In genomic region chr1:153653674-153654073, GRCm38 (mm10) we compare ENCODE assay signal across 11 mouse cellular contexts. TPM values are rescaled to one million over a fixed set of nuclear protein-coding genes. Genes with fewer than 3 reads are reported as not detected.
DNase-seq lines count a peak whose midpoint lies in the region; ATAC-seq and TF ChIP-seq lines count a peak whose summit lies in the region.
"Had no signal": no experiment of that assay in that cellular context is flagged by ENCODE, and none has a peak within 500 bp of the region (broad histone marks: within the 10 kb centered on the region; RNA-seq: fewer than 3 reads in every experiment).

No protein-coding gene starts in this region.

- TF ChIP-seq EP300 in heart, adult 2 months (IDR thresholded peaks at IDR 0.05; ENCODE audit: insufficient read depth, low read depth, low read length), result no peak

- H3K4me2 ChIP-seq in heart, embryonic 14.5 days (ENCODE audit: low read length), result peak overlapping the region; percentile 71
- H3K4me2 ChIP-seq in forebrain, postnatal 0 days (ENCODE audit: low read depth), result peak overlapping the region; percentile 78
- H3K4me2 ChIP-seq in midbrain, embryonic 13.5 days (replicated peaks), result peak overlapping the region; percentile 73

- no peaks in the 10 kb centered on the region for H3K9me3 ChIP-seq in heart, embryonic 14.5 days (ENCODE audit: control insufficient read depth, low read length)
- H3K9me3 ChIP-seq in forebrain, postnatal 0 days (ENCODE audit: low read length), result no peaks in the 10 kb centered on the region
- no peaks in the 10 kb centered on the region for H3K9me3 ChIP-seq in midbrain, embryonic 13.5 days

- peak overlapping the region; percentile 35 for H3K9ac ChIP-seq in heart, embryonic 14.5 days (ENCODE audit: low read length)
- H3K9ac ChIP-seq in heart, adult 2 months (ENCODE audit: low read depth, low read length), result no peak overlapping the region
- peak overlapping the region; percentile 56; the same call in 1 of the 2 replicates for H3K9ac ChIP-seq in forebrain, postnatal 0 days
- peak overlapping the region; percentile 78 for H3K9ac ChIP-seq in midbrain, embryonic 13.5 days (replicated peaks)

- H3K79me2 ChIP-seq in heart, adult 2 months (replicated peaks; ENCODE audit: control insufficient read depth, insufficient read depth, low read length), result no peaks in the 10 kb centered on the region

- intact Hi-C loops in heart, adult 2 months (cut with DNase I), result no loop called here
- intact Hi-C loops in left cerebral cortex, postnatal 36 days (cut with DNase I), result no loop called here

- no peak for ATAC-seq in heart, embryonic 14.5 days (ENCODE audit: insufficient number of reproducible peaks, insufficient read depth, low FRiP score, low read depth)
- no peak for ATAC-seq in forebrain, postnatal 0 days
- no peak for ATAC-seq in midbrain, embryonic 13.5 days

- peaks cover 11% of the 10 kb centered on the region in 2 experiments for H3K4me1 ChIP-seq in heart, embryonic 14.5 days (ENCODE audit: control insufficient read depth in 2 of 2, insufficient read depth in 2 of 2, low read length in 2 of 2)
- H3K4me1 ChIP-seq in heart, adult 2 months (ENCODE audit: control insufficient read depth, insufficient read depth, low read length), result no peaks in the 10 kb centered on the region
- H3K4me1 ChIP-seq in cortical plate, adult 2 months (ENCODE audit: control insufficient read depth, insufficient read depth, low read length), result peaks cover 1% of the 10 kb centered on the region; the same call in 1 of the 2 replicates
- H3K4me1 ChIP-seq in forebrain, postnatal 0 days (ENCODE audit: insufficient read depth), result 0 out of 2 replicates have a peak, but pooled peaks cover 13% of the 10 kb centered on the region
- H3K4me1 ChIP-seq in midbrain, embryonic 13.5 days (replicated peaks), result peaks cover 59% of the 10 kb centered on the region

- no peak for TF ChIP-seq CTCF in heart, adult 2 months (IDR thresholded peaks at IDR 0.05)
- no peak for TF ChIP-seq CTCF in cortical plate, adult 2 months (IDR thresholded peaks at IDR 0.05; ENCODE audit: extremely low read depth, insufficient read depth, low read length)
- TF ChIP-seq CTCF in forebrain, postnatal 0 days (IDR thresholded peaks at IDR 0.05; ENCODE audit: low read depth), result no peak

- no peak for DNase-seq in heart, adult 2 months
- DNase-seq in forebrain, postnatal 0 days, result no peak
- no peak for DNase-seq in left cerebral cortex, postnatal 36 days (ENCODE audit: low spot score in 2 of 2)
- DNase-seq in left cerebral cortex, adult 18-20 months (ENCODE audit: low spot score in 2 of 2), result no peak
- no peak for DNase-seq in frontal cortex, adult 2 months (ENCODE audit: extremely low spot score in 1 of 2, low spot score in 1 of 2)
- DNase-seq: adrenal gland, postnatal 25 days; right cerebral cortex, postnatal 14 days had no signal

- WGBS in heart, embryonic 14.5 days, result 8% methylated on average over 5 of the region's 5 CpGs
- 25% methylated on average over 5 of the region's 5 CpGs for WGBS in heart, adult 2 months
- 11% methylated on average over 5 of the region's 5 CpGs for WGBS in forebrain, postnatal 0 days
- 5% methylated on average over 5 of the region's 5 CpGs for WGBS in midbrain, embryonic 13.5 days

- no peaks in the 10 kb centered on the region for H3K36me3 ChIP-seq in heart, embryonic 14.5 days (ENCODE audit: control insufficient read depth, insufficient read depth, low read length)
- H3K36me3 ChIP-seq in heart, adult 2 months (ENCODE audit: control insufficient read depth, insufficient read depth, low read length), result no peaks in the 10 kb centered on the region
- no peaks in the 10 kb centered on the region for H3K36me3 ChIP-seq in forebrain, postnatal 0 days (ENCODE audit: insufficient read depth)
- H3K36me3 ChIP-seq in midbrain, embryonic 13.5 days, result no peaks in the 10 kb centered on the region

- peak overlapping the region; percentile 34 to 39; a peak in 2 of 4 replicates for H3K4me3 ChIP-seq in heart, embryonic 14.5 days (ENCODE audit: control insufficient read depth in 1 of 2, insufficient read depth in 1 of 2, low read depth in 1 of 2, low read length in 2 of 2)
- H3K4me3 ChIP-seq in heart, adult 2 months, result no peak overlapping the region
- peak overlapping the region; percentile 68 for H3K4me3 ChIP-seq in cortical plate, adult 2 months (ENCODE audit: insufficient read depth, low read length)
- peak overlapping the region; percentile 44 for H3K4me3 ChIP-seq in forebrain, postnatal 0 days (ENCODE audit: low read depth, low read length)
- H3K4me3 ChIP-seq in midbrain, embryonic 13.5 days (replicated peaks), result peak overlapping the region; percentile 53

- H3K27me3 ChIP-seq in heart, embryonic 14.5 days (ENCODE audit: control insufficient read depth, insufficient read depth, low read length), result peaks cover 25% of the 10 kb centered on the region
- 0 out of 2 replicates have a peak, but pooled peaks cover 5% of the 10 kb centered on the region for H3K27me3 ChIP-seq in heart, adult 2 months (ENCODE audit: control insufficient read depth, insufficient read depth, low read length)
- no peaks in the 10 kb centered on the region for H3K27me3 ChIP-seq in forebrain, postnatal 0 days (ENCODE audit: insufficient read depth, low read length)
- no peaks in the 10 kb centered on the region for H3K27me3 ChIP-seq in midbrain, embryonic 13.5 days
- H3K27me3 ChIP-seq: CH12.LX had no signal

- no peak for TF ChIP-seq POLR2A in heart, adult 2 months (IDR thresholded peaks at IDR 0.05; ENCODE audit: insufficient read depth, low read depth, low read length)
- TF ChIP-seq POLR2A in cortical plate, adult 2 months (IDR thresholded peaks at IDR 0.05; ENCODE audit: extremely low read depth, insufficient read depth, low read length), result no peak

- H3K27ac ChIP-seq in heart, embryonic 14.5 days (replicated peaks in 1 of 2; ENCODE audit: control insufficient read depth in 1 of 2, insufficient read depth in 1 of 2, low read depth in 2 of 2, low read length in 2 of 2), result no peak overlapping the region
- H3K27ac ChIP-seq in heart, adult 2 months, result no peak overlapping the region
- peak overlapping the region; percentile 78; the same call in 1 of the 2 replicates for H3K27ac ChIP-seq in cortical plate, adult 2 months (ENCODE audit: insufficient read depth, low read length)
- H3K27ac ChIP-seq in forebrain, postnatal 0 days (ENCODE audit: low read depth, low read length), result peak overlapping the region; percentile 62
- peak overlapping the region; percentile 87 for H3K27ac ChIP-seq in midbrain, embryonic 13.5 days

RNA-seq across cellular contexts. Expression of gene Rgs8, which starts 0.8 kb away (rescaled TPM):
- 0.08 and 0.58 TPM in 2 replicates for polyA plus RNA-seq in heart, embryonic 14.5 days (2014; fragmentation: Nextera tagmentation; extraction: Ambion mirVana)
- not detected for total RNA-seq in heart, adult 2 months (2021)
- polyA plus RNA-seq in heart, adult 2 months (2012; rRNA removed), result 0.06 TPM in 2 replicates
- 43.2 and 47.3 TPM in 2 replicates for polyA plus RNA-seq in cortical plate, adult 2 months (2012; rRNA removed)
- total RNA-seq in forebrain, postnatal 0 days (2014; rRNA removed), result 19.3 and 22.7 TPM in 2 replicates
- 12.0 and 16.6 TPM in 2 replicates for polyA plus RNA-seq in forebrain, postnatal 0 days (2015; fragmentation: Nextera tagmentation; extraction: Ambion mirVana)
- 32.4 and 33.6 TPM in 2 replicates for polyA plus RNA-seq in midbrain, embryonic 13.5 days (2015; fragmentation: Nextera tagmentation; extraction: Ambion mirVana)
- total RNA-seq in left cerebral cortex, postnatal 36 days (2021), result 10 to 100 TPM; 61.6 to 65.5 TPM
- total RNA-seq in left cerebral cortex, adult 18-20 months (2021), result 10 to 100 TPM; 60.4 to 61.1 TPM
- polyA plus RNA-seq in frontal cortex, adult 2 months (2012; rRNA removed), result 32.9 and 38.2 TPM in 2 replicates
- total RNA-seq: adrenal gland, postnatal 25 days; CH12.LX had no signal

Comparison
In these comparisons a context has a peak if more than half of its experiments do, and no peak if none do; other contexts are left out.
1. H3K27ac ChIP-seq: peak in cortical plate, adult 2 months (single experiment), forebrain, postnatal 0 days (single experiment) and midbrain, embryonic 13.5 days (single experiment); none in heart, embryonic 14.5 days (0 of 2) and heart, adult 2 months (single experiment).
2. Peak in every context shown above with its lines, with median percentiles within 50 percentile points of each other: H3K4me2 ChIP-seq.